Mouse (Mus musculus) liver, embryonic 14.5 days (tissue): ENCODE results near the gene Atat1.

Experiments
- CTCF ChIP-seq: IDR thresholded peaks from 2 replicates; pipeline ENCODE4 v1.5.1; 2016; ENCODE audit warnings: antibody characterized with exemption, low read depth, control low read depth
- EP300 ChIP-seq: IDR thresholded peaks from 2 replicates; pipeline ENCODE4 v1.6.1; 2016; ENCODE audit warnings: antibody characterized with exemption, low read depth

- TF ChIP-seq CTCF (no peak), EP300 (no peak)
Observed at GRCm38 (mm10) chr17:35903343-35903991, 6.4 kb downstream of the Atat1 start.
